Mouse (Mus musculus) liver, postnatal 0 days (tissue): Measurements from ENCODE around the gene Spon1.
A peak's percentile ranks its signal among the peaks of the same experiment; 100 is the strongest.

Source experiments
- CTCF ChIP-seq: sonication (generic); IDR thresholded peaks from 2 replicates; pipeline ENCODE4 v1.5.1; 2016; ENCODE audit warnings: antibody characterized with exemption, low read depth
- EP300 ChIP-seq: IDR thresholded peaks from 2 replicates; pipeline ENCODE4 v1.6.1; 2016; ENCODE audit warnings: antibody characterized with exemption, low read depth, mild to moderate bottlenecking

DNA sequence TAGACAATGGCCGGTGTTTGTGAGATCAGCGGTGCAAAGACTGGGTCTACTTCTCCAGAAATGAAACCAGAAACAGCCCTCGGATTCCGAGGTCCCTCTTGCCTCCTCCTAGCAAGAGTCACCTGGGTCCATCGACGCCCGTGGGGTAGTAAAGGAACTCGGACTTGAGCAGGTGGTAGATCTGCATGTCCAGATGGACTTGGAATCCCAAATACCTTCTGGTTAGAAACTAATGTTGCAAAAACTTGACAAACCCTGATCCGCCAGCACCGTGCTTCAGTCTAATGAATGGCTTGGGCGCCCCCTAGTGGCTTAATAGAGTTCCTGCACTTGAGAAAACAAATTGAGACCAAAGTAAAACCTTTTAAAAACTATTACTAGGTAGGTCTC, 254.9 kb downstream of the Spon1 start:
- TF ChIP-seq CTCF = peak; percentile 90
- no peak for TF ChIP-seq EP300
